Mouse (Mus musculus): ENCODE results near the gene Npy4r. TPM values are rescaled to one million over a fixed set of nuclear protein-coding genes. Genes with fewer than 3 reads are reported as not detected.

Gene Npy4r
- polyA plus RNA-seq (2012; ENCODE audit: low replicate concordance): not detected in 2 replicates

DNA sequence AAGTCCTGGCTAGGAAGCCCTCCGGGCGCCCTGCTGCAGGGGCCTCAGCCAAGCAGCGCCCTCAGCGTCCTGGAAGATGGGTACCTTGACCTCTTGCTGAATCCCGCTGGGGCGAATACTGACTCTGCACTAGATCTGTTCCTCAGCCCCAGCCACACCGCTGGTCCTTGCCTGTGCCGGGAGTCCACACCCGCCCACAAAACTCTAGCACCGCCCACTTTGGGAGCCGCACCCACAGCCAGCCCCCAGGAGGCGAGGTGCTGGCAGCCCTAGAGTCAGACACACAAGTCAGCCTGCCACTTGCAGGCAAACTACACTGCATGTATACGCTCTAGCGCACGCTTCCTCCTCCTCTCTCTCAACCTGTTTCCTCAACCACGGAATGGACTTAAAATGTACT, at the start of gene Npy4r:
Npy4r (minus strand) TSS at position 148 of the 400 bp plus-strand sequence.

DNA sequence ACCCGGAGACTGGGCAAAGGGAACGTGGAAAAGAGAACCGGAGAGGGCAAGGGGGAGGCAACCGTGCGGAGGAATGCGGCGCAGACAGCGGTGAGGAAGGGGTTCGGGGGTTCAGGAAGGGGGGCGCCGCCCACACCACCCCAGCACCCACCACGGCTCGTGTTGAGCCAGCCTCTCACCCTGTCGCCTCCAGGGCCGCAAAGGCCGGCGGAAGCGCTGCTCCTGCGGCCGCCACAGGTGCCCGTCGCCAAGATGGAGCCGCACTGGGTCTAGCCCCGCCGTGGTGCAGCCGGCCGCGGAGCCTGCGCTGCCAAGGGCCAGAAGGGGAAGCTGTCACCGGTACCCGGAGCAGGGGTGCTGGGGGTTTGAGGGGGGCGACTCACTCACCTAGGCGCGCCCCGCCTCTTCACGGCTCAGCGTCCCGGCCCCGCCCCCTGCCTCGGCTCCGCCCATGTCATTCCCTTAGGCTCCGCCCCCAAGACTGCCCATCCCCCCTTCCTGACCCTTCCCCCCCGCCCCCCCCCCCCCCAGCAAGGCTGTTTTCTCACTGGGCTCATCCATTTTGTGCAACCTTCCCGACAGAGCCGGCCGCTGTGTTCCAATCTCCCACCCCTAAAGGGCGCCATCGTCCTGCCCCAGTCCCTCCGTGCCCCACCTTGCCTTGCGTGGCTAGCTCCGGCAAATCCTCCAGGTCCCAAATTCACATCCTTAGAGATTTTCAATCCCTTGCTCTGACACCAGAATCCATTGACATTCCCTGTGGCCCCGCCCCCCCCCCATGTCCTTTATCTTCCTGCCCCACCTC, 49.1 kb upstream of the Npy4r start, which contains the start of gene Gprin2:
Gprin2 (minus strand) TSS at position 423 of the 805 bp plus-strand sequence.

DNA sequence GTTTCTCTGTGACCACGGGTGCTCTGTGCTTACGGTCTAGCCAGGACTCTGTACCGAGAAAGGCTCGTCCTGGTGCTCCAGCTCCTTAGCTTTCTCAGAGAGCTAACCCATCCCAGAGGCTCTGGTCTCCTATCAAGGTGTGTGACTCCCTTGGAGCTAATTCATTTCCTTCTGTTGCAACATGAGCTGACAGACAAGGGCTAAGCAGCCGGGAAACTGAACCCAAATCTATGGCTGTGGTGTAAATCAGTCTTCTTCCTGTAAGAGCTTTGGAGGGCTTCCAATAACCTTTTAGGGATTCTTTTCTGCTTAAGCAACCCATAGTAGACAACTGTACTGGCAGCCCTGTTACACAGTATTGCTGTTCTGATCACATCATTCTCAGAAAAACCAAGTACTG, 49.7 kb downstream of the Npy4r start, which contains the start of gene A630023A22Rik:
A630023A22Rik (minus strand) TSS at position 154 of the 400 bp plus-strand sequence.

Other genes starting within 250 kb of the Npy4r start
- gene Gdf10, start 228.9 kb downstream of the Npy4r start, polyA plus RNA-seq (2012; ENCODE audit: low replicate concordance): 0.05 TPM in 1 of 2 replicates, not detected in the other
- gene Gdf2, start 211.4 kb downstream of the Npy4r start, polyA plus RNA-seq (2012; ENCODE audit: low replicate concordance): not detected in 2 replicates
- gene Rbp3, start 198.5 kb downstream of the Npy4r start, polyA plus RNA-seq (2012; ENCODE audit: low replicate concordance): not detected in 2 replicates
- not detected in 2 replicates for gene Zfp488, start 173.7 kb downstream of the Npy4r start, polyA plus RNA-seq (2012; ENCODE audit: low replicate concordance)
- gene Gm30083, start 137.3 kb downstream of the Npy4r start, polyA plus RNA-seq (2012; ENCODE audit: low replicate concordance): not detected in 2 replicates
- gene Gm5460, start 135.7 kb downstream of the Npy4r start, polyA plus RNA-seq (2012; ENCODE audit: low replicate concordance): not detected in 2 replicates
- not detected in 2 replicates for gene Antxrl, start 99.8 kb downstream of the Npy4r start, polyA plus RNA-seq (2012; ENCODE audit: low replicate concordance)
- not detected in 2 replicates for gene Anxa8, start 66.5 kb downstream of the Npy4r start, polyA plus RNA-seq (2012; ENCODE audit: low replicate concordance)
- gene A630023A22Rik, start 49.7 kb downstream of the Npy4r start, polyA plus RNA-seq (2012; ENCODE audit: low replicate concordance): not detected in 2 replicates
- gene Gprin2, start 49.2 kb upstream of the Npy4r start, polyA plus RNA-seq (2012; ENCODE audit: low replicate concordance): not detected in 2 replicates
- gene Syt15, start 67.1 kb upstream of the Npy4r start, polyA plus RNA-seq (2012; ENCODE audit: low replicate concordance): 0.14 and 0.55 TPM in 2 replicates
- 6.3 and 6.8 TPM in 2 replicates for gene Shld2, start 158.0 kb upstream of the Npy4r start, polyA plus RNA-seq (2012; ENCODE audit: low replicate concordance)
- 25.0 and 63.0 TPM in 2 replicates for gene Glud1, start 158.2 kb upstream of the Npy4r start, polyA plus RNA-seq (2012; ENCODE audit: low replicate concordance)
- gene Fam25c, start 202.9 kb upstream of the Npy4r start, polyA plus RNA-seq (2012; ENCODE audit: low replicate concordance): not detected in 2 replicates
- not detected in 2 replicates for gene Sncg, start 222.3 kb upstream of the Npy4r start, polyA plus RNA-seq (2012; ENCODE audit: low replicate concordance)
- 0.60 and 1.2 TPM in 2 replicates for gene Mmrn2, start 223.0 kb upstream of the Npy4r start, polyA plus RNA-seq (2012; ENCODE audit: low replicate concordance)

Measured in leukemia stem cell, adult 10-12 weeks (primary cell).